Mouse (Mus musculus): ENCODE measurements at regions not wholly inside any gene's neighbourhood (a gene's known extent, or its start where the extent isn't known, plus 50 kb on each side); places are given as distances from the start of the nearest gene placed in this dataset.
"Not testable (repeated sequence)": the region's sequence is repeated elsewhere in the genome, so short reads cannot be mapped to it uniquely, and the experiment has no call there.

DNA sequence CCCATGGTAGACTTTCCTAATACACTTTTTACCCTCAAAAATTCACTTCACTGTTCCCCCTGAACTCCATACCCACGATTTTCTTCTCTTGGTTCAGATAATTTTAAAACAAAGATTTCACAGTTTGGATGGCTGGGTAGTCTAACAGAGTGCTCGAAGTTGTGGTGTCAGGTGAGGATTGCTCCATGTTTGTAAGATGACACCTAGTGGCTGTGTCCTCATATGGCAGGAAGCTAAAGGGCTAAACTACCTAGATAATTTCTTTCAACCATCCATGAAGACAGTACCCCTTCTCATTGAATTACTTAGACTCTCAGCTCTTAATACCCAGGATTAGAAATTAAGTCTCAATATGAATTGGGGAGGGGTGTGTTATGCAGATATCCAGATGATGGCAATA lies 708.9 kb upstream of the Cypt1 start:
- DNase-seq (ENCODE audit: low spot score): peak; percentile 11

DNA sequence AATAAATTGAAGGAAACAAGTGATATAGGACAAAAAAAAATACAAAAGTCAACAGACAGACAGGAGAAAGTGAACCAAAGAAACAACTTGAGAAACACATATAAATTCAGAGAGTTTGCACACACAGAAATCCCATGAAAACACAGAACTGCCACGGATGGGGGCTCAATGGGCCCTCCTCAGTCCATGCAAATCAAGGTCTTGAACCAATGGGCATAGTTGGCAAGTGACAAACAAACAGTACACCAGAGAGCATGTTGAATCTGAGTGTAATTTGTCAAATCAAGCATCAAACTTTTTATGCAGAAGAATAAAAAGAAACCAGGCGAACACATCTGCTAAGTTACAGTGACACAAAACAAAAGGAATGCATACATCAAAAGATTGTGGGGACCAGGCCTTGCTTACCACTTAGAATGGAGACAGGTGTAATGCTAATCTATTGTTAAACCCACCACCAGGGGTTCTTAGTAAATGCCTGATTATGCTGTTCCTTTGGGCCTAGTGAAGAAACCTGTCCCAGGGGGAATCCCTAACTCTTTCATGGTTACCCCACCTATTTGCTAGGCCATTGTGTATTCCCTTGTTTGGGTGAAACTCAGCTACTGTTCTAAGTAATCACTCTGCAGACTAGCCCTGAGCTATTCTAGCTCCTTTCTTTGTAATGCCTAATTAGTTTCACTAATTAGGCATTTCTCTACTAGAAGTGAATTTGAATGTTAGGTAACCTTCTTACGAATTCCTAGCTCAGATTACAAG lies 676.4 kb upstream of the Cypt1 start:
- not testable (repeated sequence) for DNase-seq (ENCODE audit: low spot score)

All from embryo, embryonic 10 days (tissue).